Mouse (Mus musculus) heart, adult 18-20 months (tissue): ENCODE data around the gene Cep112. TPM values are rescaled to one million over a fixed set of nuclear protein-coding genes. Genes with fewer than 3 reads are reported as not detected.
"Not testable (repeated sequence)": the region's sequence is repeated elsewhere in the genome, so short reads cannot be mapped to it uniquely, and the experiment has no call there.

Source experiments
- DNase-seq, 2 experiments: peaks; one replicate each; pipeline ENCODE4 v3.0.0; 2021 to 2022; ENCODE audit warnings: mixed read lengths in 1 of 2
- total RNA-seq, 2 experiments: library from RNA; stranded (reverse); gene quantifications; 2 replicates each; pipeline ENCODE4 v1.2.3; 2021

Cep112 gene
- total RNA-seq, 2 experiments from 2014 or later: 10.4 to 11.2 TPM

- DNase-seq: no peak
Observed at GRCm38 (mm10) chr11:108799695-108800094, 374.7 kb downstream of the Cep112 start.

GRCm38 (mm10) chr11:108804030-108804429, 379.0 kb downstream of the Cep112 start:
- DNase-seq: no peak

GRCm38 (mm10) chr11:108805947-108806346, 381.0 kb downstream of the Cep112 start:
- DNase-seq: no peak

DNA sequence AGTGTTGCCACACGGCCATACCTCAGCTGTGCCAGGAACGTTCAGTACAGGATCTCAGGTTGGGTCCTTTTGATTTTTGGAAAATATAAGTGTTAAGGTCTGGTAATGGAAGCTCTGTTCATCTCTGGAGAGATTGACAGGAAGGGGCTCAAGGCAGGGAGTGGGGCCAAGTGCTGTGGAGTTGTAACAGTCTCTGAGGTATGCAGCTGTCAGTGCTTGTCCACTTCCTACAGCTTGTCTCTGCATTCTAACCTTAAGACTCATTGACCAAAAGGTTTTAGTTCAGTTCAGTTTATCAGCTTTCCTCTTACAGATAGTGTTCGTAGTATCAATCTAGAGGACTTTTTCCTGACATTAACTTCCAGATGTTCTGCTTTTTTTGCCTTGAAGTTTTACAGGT, 384.6 kb downstream of the Cep112 start:
- no peak for DNase-seq

DNA sequence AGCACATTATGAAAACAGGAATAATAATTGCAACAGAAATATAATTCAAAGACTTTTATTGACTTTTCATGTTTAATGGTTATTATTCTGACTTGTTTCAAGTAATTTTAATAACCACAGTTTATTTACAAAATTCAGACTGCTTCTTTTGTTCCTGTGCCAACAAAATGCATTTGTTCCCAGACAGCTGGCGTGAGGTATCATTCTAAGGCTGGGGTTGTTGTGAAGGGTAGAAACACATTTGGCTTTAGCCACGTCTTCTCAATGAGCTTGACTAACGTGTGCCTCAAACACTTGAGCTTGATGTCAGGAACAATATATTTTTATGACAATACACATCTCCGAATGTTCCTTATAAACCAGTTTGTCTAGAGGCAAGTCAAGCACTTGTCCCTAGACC, 396.8 kb downstream of the Cep112 start:
- no peak for DNase-seq

GRCm38 (mm10) chr11:108822257-108822656, 397.3 kb downstream of the Cep112 start:
- DNase-seq: no peak

DNA sequence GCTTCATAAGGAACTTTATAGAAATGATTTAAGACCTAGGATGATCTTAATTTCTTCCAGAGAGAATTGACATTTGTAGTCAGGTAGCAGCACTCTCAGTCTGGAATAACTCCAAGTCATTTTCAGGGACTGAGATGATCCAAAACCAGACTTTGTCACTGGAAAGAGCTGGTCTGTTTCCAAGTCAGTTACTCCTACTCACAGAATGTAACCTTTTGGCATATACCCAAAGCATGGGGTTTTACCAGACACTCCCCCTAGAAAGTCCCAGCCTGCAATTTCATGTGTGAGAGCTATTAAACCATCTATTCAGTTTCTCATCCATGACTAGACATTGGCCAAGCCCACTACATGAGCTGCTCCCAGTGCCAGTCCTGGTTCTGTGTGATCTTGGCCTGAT, 402.3 kb downstream of the Cep112 start:
- DNase-seq: no peak

DNA sequence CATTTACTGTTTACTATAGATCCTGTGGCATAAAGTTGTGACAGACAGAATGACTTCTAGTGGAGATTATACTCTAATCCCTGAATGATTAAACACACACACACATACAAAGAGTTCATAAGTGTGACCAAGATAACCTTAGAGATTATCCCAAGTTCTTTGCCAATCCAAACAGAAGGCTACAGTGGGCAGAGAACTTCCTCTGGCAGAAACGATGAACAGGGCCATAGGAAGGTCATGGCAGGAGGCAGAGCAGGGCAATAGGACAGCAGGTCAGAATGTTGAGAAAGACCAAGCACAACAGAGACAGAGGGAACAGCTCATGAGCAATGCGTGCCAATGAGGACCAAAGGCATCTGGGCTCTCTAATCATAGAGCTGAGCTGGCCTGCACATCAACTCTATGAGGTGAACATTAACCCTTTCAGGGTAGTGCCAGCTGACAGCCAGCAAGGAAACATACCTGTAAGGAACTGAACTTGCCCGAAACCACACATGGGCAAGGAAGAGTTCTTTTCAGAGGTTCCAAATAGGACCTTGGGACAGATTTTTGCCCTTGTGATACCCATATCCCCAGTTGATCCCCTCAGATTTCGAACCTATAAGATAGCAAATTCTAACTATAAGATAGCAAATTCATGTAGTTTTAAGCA, 403.5 kb downstream of the Cep112 start:
- no peak for DNase-seq

DNA sequence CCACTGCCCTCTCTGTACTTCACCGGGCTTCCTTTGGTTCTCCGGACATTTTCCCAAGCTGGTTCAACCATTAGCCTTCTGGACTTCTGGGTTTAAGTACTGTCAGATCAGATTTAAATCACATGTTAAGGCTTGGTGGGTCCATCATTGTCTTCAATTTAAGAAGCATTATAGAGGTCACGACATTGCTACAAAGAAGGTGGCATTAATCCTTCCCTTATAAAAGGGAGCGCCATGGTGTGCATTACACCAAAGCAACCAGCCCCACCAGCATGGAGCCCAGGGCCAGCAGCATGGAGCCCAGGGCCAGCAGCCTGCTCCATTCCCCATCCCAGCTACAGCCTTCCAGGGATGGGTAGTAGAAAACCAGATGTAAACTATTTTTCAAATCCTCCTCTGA, 411.7 kb downstream of the Cep112 start:
- no peak for DNase-seq

DNA sequence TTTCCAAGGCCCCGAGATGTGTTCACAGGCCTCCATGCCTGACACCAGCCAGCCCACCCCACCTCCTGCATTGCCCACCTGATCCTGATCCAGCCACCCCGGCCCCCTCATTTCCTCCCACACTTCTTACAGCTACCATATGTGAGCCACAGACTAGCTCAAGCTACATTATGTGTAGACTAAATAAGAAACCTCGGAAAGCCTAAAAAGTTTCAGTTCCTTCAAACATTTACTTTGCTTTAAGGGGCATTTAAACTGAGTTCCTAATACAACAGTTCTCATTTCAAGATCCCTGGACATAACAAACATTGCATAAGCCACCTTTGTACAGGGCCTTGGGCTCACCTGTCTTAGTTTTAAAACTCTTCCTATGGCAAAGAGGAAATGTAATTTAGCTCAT, 415.2 kb downstream of the Cep112 start:
- no peak for DNase-seq

GRCm38 (mm10) chr11:108842765-108843164, 417.8 kb downstream of the Cep112 start:
- no peak for DNase-seq

GRCm38 (mm10) chr11:108845971-108846370, 421.0 kb downstream of the Cep112 start:
- DNase-seq: peak; percentile 7 to 28

GRCm38 (mm10) chr11:108846479-108846878, 421.5 kb downstream of the Cep112 start:
- peak in 1 of 2 experiments; percentile 16 for DNase-seq

GRCm38 (mm10) chr11:108851771-108852170, 426.8 kb downstream of the Cep112 start:
- DNase-seq: no peak

DNA sequence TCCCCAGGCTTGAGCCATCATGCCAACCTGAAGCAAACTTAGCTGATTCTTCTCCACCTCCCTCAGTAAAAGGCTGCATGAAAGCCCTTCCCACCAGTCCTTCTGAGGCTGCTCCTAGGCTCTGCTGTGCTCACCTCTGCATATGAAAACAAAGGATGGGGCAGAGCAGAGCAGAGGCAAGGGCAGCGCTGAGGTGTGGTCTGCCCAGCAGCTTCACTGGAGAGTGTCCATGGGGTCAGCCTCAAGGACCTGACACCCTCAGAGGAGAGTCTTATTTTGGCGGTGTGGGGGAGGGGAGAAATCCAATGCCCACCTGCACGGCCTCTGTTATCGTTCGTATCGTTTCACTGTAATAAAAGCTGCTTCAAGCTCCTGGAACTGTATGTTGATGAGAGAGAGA, 432.3 kb downstream of the Cep112 start:
- no peak for DNase-seq

- DNase-seq: no peak
Observed at GRCm38 (mm10) chr11:108857678-108858338, 432.8 kb downstream of the Cep112 start.

DNA sequence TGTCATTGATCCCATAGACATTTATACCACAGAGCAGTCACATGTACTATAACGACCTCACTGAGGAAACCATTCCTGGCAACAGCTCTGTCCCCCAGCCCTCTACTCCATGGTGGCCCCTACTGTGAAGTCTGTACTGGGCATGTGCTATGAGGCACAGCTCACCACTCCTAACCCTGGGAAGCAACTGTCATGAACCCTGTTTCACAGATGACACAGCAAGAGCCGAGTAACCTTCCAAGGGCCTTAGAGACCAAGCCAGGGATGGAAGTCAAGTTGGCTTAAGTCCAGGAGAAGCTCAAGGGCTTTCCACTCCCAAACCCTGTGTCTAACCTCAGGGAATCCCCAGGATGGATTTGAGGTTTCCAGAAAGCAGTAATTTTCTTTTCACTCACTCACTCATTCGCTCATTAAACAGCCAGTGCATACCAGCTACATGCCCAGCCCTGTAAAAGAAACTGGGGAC, 433.4 kb downstream of the Cep112 start:
- DNase-seq: no peak

GRCm38 (mm10) chr11:108858846-108859245, 433.9 kb downstream of the Cep112 start:
- DNase-seq: no peak

GRCm38 (mm10) chr11:108862360-108862759, 437.4 kb downstream of the Cep112 start:
- DNase-seq: no peak

DNA sequence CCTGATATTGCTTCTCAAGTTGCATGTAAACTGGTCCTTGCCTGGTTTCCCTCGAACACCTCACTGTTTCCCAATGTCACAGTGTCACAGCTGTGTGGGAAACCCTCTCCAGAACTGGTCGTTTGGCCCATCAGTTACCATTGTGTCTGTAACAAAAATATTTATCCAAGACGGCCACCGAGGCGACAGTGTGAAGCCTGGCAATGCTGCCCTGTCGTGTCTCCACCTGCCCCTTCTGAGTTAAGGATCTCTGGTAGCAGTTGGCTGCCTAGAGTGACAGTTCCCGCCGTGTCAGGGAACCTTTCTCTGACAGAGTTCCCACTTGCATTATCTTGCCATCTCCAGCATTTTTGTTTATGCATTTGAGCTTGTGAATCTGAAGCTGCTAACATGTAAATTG, 440.8 kb downstream of the Cep112 start:
- no peak for DNase-seq

GRCm38 (mm10) chr11:108867538-108867937, 442.5 kb downstream of the Cep112 start:
- DNase-seq: no peak

- not testable (repeated sequence) for DNase-seq
Observed at GRCm38 (mm10) chr11:108871284-108871683, 446.3 kb downstream of the Cep112 start.

DNA sequence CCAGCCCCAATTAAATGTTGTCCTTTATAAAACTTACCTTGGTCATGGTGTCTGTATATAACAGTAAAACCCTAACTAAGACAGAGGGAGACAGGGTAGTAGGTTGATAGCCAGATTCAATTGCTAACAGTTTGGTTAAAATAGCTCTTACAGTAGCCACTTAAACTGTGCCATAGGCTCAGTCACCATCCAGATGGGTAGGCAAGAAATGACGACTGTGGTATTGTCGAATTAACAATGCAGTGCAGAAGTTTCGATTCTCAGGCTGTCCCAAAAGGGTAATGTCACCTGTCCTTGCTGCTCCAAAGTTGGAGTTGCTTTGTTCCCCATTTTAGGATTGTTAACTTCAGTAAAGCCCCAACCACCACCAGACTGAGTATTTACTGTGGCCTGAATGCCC, 446.8 kb downstream of the Cep112 start:
- no peak for DNase-seq

- peak in 1 of 2 experiments; percentile 20 for DNase-seq
Observed at GRCm38 (mm10) chr11:108876633-108877205, 451.7 kb downstream of the Cep112 start.
